Mouse (Mus musculus) Patski (cell line): ENCODE data around the gene Pold1. TPM values are rescaled to one million over a fixed set of nuclear protein-coding genes. Genes with fewer than 3 reads are reported as not detected.

Experiments
- ATAC-seq: fragments of 100-300 bp; one replicate; pipeline ENCODE4 v1.8.0; 2021
- CTCF ChIA-PET: fragments of 350-600 bp; sonication (Branson Sonifier 250); formaldehyde crosslinking; loops from one replicate; lab custom pipeline; 2022; ENCODE audit warnings: inconsistent platforms; lab: Charles Lee
- POLR2A ChIA-PET: fragments of 350-600 bp; sonication (Branson Sonifier 250); formaldehyde crosslinking; loops from one replicate; lab custom pipeline; 2022; ENCODE audit warnings: antibody characterized with exemption, inconsistent platforms; lab: Charles Lee
- DNase-seq: peaks from one replicate; pipeline ENCODE4 v3.0.0-alpha.2; 2011; ENCODE audit warnings: low read depth, low spot score
- H3K27me3 ChIP-seq: fragments of 371-371 bp; one replicate; pipeline ENCODE4 v1.5.1; 2021
- CTCF ChIP-seq: fragments of 100-300 bp; IDR thresholded peaks from one replicate; pipeline ENCODE4 v1.5.1; 2021
- in situ Hi-C: fragments of 300-500 bp; cut with MboI; formaldehyde crosslinking; loops from 3 replicates; pipeline ENCODE4 v1.11.1; 2018; ENCODE audit warnings: low pct_unique_long_range_greater_than_20kb, mixed read lengths
- polyA plus RNA-seq: library from polyadenylated mRNA; unstranded; gene quantifications from one replicate; pipeline ENCODE4 v1.2.3, GENCODE M21; 2021

The Pold1 gene
- polyA plus RNA-seq, 1 experiment from 2014 or later: 30.9 TPM

DNA sequence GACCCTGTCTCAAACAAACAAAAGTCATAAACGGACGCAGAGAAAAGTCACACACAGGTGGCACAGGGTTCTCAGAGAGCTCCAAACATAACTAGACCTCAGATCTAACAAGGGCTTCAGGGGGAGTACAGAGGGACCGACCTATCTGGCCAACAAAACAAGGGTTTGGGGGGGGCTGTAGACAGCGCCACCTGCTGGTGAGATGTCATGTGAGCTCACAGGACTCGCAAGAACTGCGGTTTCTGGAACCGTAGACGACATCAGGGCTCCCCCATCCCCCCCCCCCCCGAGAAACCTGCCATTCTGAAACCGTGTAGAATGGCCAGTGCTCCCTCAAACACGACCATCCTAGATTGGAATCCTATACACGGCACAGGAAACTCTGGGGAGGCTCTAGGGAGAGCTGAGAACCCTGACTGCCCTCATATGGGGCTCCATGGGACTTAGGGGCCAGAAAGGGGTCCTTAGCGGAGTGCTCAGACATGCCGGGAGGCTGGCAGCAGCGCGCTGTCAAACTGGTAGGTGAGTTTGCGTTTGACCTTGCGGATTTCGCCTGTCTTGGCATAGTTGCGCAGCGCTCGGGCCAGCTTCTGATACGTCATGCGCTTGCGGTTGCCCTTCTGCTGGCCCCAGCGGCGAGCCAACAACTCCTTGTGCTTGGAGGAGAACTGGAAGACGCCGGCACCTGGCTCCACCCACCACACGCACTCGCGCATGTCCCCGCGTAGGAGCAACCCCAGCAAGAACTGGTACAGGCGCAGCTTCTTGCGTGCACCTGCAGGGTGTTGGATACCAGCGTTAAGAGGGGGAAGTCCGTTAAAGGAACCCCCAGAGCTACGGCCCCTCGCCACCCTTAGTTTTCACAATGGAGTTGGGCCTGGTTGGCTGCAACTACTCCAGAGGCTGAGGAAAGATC, 20.9 kb downstream of the Pold1 start:
- ChIA-PET CTCF (interaction anchor here (0.8 to 3.0 kb wide), 9 partner anchors 9 to 43 kb away, joined by 3 to 27 read pairs (median 5); partner anchors contain the start of genes Nr1h2 and Pold1), POLR2A (no interaction called here)
- DNase-seq (no peak), ATAC-seq (no peak)
- TF ChIP-seq CTCF: no peak
- H3K27me3 ChIP-seq: no peaks in the 10 kb centered on the region
- in situ Hi-C loops: no loop called here

DNA sequence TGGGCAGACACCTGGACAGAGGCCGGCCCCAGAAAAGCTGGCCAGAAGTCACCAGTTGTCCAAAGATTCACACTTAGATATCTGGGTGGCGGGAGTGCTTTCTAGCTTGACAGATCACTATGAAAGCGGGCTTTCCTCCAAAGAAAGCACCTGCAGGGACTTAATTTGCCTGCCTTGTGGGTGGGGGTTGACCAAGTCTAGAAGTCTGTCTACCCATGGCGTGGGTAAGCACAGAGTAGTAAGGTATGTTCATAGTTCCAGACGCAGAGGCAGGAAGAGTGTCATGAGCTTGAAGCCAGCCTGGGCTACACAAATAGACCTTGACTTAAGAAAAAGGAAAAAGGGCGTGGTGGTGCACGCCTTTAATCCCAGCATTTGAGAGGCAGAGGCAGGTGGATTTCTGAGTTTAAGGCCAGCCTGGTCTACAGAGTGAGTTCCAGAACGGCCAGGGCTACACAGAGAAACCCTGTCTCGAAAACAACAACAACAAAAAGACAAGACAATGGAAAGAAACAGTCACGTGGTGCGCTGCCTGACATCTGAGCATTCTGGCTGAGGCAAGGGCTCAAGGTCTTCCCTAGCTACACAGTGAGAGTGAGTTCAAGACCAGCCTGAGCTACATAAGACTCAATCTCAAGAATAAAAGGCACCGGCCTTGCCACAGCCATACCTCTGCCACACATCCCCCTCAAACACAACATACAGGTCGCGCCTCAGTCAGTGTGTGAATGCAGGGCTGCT, 22.1 kb downstream of the Pold1 start:
- no peak for ATAC-seq
- in situ Hi-C loops: no loop called here

DNA sequence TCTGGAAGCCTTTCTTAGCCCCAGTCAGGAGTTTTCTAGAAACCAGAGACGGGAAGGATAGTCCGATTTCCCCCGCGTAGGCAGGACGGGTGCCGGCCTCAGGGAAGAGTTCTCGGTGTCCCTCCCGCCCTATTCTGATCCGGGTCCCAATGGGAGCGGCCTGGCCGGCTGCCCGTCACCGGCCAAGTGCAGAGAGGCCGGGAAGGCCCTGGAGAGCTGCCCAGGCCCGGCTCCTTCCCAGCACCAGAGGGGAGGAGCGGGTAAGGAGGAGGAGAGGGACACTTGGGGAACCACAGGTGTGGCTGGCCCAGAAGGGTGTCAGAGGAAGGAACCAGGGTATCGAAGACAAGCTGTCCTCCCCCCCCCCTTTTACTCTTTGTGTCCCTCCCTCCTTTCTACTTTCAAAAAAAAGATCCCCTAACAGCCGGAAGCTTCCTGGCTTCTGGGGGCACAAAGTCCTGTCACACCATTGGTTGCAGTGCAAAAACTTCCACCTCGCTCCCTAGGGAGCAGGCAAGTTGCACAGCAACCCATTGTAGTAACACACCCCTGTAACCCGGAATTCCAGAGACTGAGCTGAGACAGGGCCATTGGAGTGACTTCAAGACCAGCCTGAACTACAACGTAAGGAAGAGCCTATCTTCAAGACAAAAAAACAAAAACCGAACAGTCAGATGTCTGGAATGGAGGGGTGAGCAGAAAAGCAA, 23.4 kb downstream of the Pold1 start:
- DNase-seq (no peak), ATAC-seq (peak; percentile 33)
- CTCF ChIA-PET: interaction anchor here (1.0 to 3.0 kb wide), 2 partner anchors 23 kb away, joined by 3 to 27 read pairs; partner anchors contain the start of gene Pold1
- in situ Hi-C loops: no loop called here
- POLR2A ChIA-PET: interaction anchor here (0.7 kb wide), 1 partner anchor 24 kb away, joined by 4 read pairs; the partner anchor contains the start of gene Pold1
- no peaks in the 10 kb centered on the region for H3K27me3 ChIP-seq
- TF ChIP-seq CTCF: no peak

More for the DNA sequence above, 22.1 kb downstream of the Pold1 start:
- no peaks in the 10 kb centered on the region for H3K27me3 ChIP-seq
- no peak for TF ChIP-seq CTCF
- ChIA-PET CTCF (interaction anchor here (0.8 to 3.0 kb wide), 8 partner anchors 7 to 41 kb away, joined by 3 to 27 read pairs (median 6); partner anchors contain the start of genes Nr1h2 and Pold1), POLR2A (no interaction called here)
- no peak for DNase-seq

DNA sequence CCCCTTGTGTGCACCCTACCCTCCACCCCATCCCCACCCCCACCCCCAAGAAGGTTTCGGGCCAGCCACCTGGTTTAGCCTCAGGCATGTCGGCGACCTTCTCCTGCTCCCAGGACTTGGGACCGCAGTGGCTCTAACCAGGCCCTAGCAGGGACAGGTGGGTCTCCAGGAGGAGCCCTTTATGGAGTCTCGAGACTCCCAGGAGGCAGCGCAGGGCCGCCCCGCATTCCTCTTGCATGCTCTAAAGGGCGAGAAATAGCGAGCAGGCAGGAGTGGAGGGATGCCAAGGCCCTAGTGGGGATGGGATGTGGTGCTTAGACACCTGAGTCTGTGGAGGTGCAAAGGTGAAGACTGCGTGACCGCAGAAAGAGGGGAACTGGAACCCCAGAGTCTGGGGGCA, 24.1 kb downstream of the Pold1 start, which contains the start of gene Mybpc2:
Gene Mybpc2 (minus strand): TSS at position 155 of the 400 bp plus-strand sequence.
- no peaks in the 10 kb centered on the region for H3K27me3 ChIP-seq
- ChIA-PET CTCF (no interaction called here), POLR2A (no interaction called here)
- DNase-seq: no peak
- in situ Hi-C loops: loop anchor here (5.0 kb wide), 1 partner anchor 118 kb away; no protein-coding TSS in a partner anchor
- no peak for TF ChIP-seq CTCF
- ATAC-seq: no peak

DNA sequence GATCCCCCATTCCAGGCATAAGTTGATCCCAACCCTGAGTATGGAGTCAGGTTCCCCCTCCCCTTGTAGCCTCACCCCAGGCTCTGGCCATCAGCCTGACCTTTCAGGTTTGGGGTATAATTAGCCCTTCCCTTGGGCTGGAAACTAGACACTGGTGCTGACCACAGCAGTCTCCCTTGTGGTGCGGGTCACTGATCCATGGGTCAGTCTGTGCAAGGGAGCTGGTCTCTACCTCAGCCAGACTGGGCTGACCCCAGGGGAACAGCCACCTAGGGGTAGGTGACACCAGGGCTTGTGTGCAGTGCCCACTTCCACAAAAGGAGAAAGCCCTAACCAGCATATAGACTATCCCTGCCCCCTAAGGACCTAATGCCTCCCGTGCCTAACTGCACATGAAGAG, 25.6 kb downstream of the Pold1 start:
- POLR2A ChIA-PET: interaction anchor here (1.8 kb wide), 1 partner anchor 13 kb away, joined by 4 read pairs; no protein-coding TSS in a partner anchor
- no peak for TF ChIP-seq CTCF
- DNase-seq (no peak), ATAC-seq (no peak)
- CTCF ChIA-PET: no interaction called here
- H3K27me3 ChIP-seq: no peaks in the 10 kb centered on the region
- in situ Hi-C loops: loop anchor here (5.0 kb wide), 1 partner anchor 119 kb away; no protein-coding TSS in a partner anchor

DNA sequence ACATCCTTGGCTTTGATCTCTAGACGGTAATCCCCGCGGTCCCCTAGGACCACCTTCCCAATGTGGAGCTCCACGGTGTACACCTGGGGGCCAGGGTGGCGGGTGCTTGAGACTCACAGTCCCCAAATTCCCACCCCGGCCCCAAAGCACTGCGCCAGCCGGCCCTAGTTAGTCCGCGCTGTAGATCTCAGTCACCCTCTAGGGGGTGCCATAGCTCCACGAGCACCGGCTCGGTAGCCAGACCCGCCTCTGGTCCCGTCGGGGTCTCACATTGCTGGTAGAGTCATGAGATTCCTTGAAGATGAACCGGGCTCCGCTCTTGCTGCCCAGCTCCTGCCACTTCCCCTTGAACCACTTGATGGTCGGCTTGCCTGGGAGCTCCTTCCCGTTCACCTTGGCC, 26.9 kb downstream of the Pold1 start:
- ChIA-PET POLR2A (interaction anchor here (0.8 to 1.8 kb wide), 2 partner anchors 14 to 29 kb away, joined by 3 to 4 read pairs; no protein-coding TSS in a partner anchor), CTCF (interaction anchor here (0.6 to 1.5 kb wide), 15 partner anchors 9 to 171 kb away, joined by 3 to 12 read pairs (median 4); partner anchors contain the start of genes Emc10, Fam71e1 and Pold1)
- TF ChIP-seq CTCF: peak; percentile 88
- DNase-seq (no peak), ATAC-seq (peak; percentile 53)
- in situ Hi-C loops: loop anchor here (5.0 kb wide), 1 partner anchor 121 kb away; no protein-coding TSS in a partner anchor
- H3K27me3 ChIP-seq: no peaks in the 10 kb centered on the region

DNA sequence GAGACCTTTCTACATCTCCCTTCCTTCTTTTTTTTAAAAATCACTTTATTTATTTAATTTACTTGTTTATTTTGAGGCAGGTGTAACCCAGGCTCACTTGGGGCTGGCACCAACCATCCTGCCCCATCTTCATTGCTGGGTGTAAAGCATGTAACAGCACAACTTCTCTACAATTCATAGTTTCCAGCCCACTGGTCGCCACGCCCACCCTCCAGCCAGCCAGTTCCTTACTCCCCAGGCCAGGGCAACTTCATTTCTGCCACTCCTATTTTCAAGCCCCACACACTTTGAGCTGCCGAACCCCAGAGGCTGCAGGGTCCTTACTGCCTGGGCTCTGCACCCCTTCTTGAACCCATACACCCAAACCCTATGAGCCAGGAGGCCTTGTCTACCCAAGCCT, 27.7 kb downstream of the Pold1 start:
- H3K27me3 ChIP-seq: peaks cover 5% of the 10 kb centered on the region
- in situ Hi-C loops: loop anchor here (5.0 kb wide), 1 partner anchor 121 kb away; no protein-coding TSS in a partner anchor
- ATAC-seq: no peak

DNA sequence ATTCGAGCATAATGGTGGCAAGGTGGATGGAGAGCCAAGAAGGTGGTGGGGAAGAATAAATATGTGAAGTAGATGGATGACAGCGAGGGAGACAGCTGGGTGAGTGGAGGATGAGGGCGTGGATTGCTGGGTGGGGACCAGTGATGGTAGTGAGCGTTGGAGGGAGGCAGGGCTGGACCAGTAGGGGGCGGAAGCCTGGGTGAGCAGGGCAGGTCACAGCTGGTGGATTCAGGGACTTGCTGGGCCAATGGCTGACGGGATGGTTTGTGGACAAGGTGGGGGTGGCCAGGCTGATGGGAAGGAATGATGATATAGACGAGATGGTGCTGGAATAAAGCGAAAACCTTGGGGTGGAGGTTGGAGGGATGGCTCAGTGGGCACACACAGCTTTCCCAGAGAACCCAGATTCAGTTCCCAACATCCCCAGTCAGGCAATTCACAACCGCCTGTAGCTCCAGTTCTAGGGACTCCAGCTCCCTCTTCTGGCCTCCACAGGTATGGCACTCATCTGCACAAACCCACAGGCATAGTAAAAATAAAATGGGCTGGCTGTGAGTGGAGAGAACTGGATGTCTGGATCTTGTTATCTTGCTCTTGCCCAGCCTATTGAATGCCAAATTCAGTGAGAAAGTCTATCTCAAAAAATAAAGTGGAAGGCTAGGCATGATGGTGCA, 29.3 kb downstream of the Pold1 start:
- in situ Hi-C loops: no loop called here
- TF ChIP-seq CTCF: peak; percentile 64
- peaks cover 9% of the 10 kb centered on the region for H3K27me3 ChIP-seq
- ChIA-PET POLR2A (no interaction called here), CTCF (interaction anchor here (1.0 to 1.4 kb wide), 3 partner anchors 8 to 31 kb away, joined by 3 to 4 read pairs (median 3); no protein-coding TSS in a partner anchor)
- ATAC-seq: peak; percentile 46
- no peak for DNase-seq

More for the DNA sequence above, 27.7 kb downstream of the Pold1 start:
- POLR2A ChIA-PET: interaction anchor here (0.8 kb wide), 1 partner anchor 30 kb away, joined by 3 read pairs; no protein-coding TSS in a partner anchor
- CTCF ChIA-PET: interaction anchor here (1.0 to 1.5 kb wide), 8 partner anchors 8 to 39 kb away, joined by 3 to 12 read pairs (median 6); partner anchors contain the start of genes Emc10, Fam71e1 and Pold1
- no peak for TF ChIP-seq CTCF
- DNase-seq: no peak

DNA sequence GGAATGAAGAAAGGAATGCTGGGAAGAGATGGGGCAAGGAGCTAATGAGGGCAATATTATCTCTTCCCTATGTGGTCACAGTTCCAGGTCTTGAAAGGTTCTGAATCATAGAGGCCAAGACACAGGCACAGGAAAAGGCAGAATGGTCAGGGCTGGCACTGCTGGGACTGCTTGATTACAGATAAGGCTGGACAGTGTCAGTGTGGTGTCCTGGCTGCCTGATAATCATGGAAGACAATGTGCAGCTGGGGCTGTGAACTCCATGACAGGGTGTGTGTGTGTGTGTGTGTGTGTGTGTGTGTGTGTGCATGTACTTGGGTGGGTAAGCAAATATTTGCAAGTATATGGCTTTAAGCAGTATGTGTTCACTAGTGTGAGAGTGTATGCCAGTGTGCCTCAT, 41.2 kb downstream of the Pold1 start:
- in situ Hi-C loops: loop anchor here (5.0 kb wide), 1 partner anchor 45 kb away; the partner anchor contains the start of gene Nr1h2
- H3K27me3 ChIP-seq: peaks cover 12% of the 10 kb centered on the region
- DNase-seq: no peak
- ChIA-PET POLR2A (no interaction called here), CTCF (interaction anchor here (0.8 kb wide), 1 partner anchor 15 kb away, joined by 3 read pairs; no protein-coding TSS in a partner anchor)
- no peak for TF ChIP-seq CTCF
- no peak for ATAC-seq
